Mouse (Mus musculus): ENCODE measurements around the gene Moap1.

- TF ChIP-seq CEBPB (IDR thresholded peaks at IDR 0.05; ENCODE audit: insufficient read depth, poor library complexity, severe bottlenecking) (no peak), POLR2A (IDR thresholded peaks at IDR 0.05; ENCODE audit: insufficient read length, low read depth) (no peak), SRF (IDR thresholded peaks at IDR 0.05; ENCODE audit: control insufficient read depth, insufficient read length, low read depth) (no peak), TCF12 (IDR thresholded peaks at IDR 0.05; ENCODE audit: insufficient read depth, poor library complexity, severe bottlenecking) (no peak), MAX (IDR thresholded peaks at IDR 0.05; ENCODE audit: low read depth) (no peak), TCF3 (IDR thresholded peaks at IDR 0.05; ENCODE audit: insufficient read length, low read depth) (no peak), REST (IDR thresholded peaks at IDR 0.05; ENCODE audit: insufficient read depth, insufficient read length) (no peak), E2F4 (IDR thresholded peaks at IDR 0.05; ENCODE audit: insufficient read depth) (no peak), USF1 (IDR thresholded peaks at IDR 0.05; ENCODE audit: low read depth) (no peak), MYOD1 (IDR thresholded peaks at IDR 0.05; ENCODE audit: control insufficient read depth in 1 of 3, insufficient read length in 2 of 3, low read depth in 2 of 3) (no peak)
Measured at GRCm38 (mm10) chr12:102733381-102733780, 10.1 kb downstream of the Moap1 start.
